Mouse (Mus musculus) monocyte, adult 2 months (primary cell): ENCODE measurements at regions not wholly inside any gene's neighbourhood (a gene's known extent, or its start where the extent isn't known, plus 50 kb on each side); places are given as distances from the start of the nearest gene placed in this dataset.

ENCODE experiments used
- DNase-seq, 2 experiments: peaks; one replicate each; pipeline ENCODE4 v3.0.0; 2022; ENCODE audit warnings: low spot score in 2 of 2, low read depth in 1 of 2

GRCm38 (mm10) chr8:126688450-126688849, 94.7 kb upstream of the Irf2bp2 start:
- DNase-seq, result no peak

GRCm38 (mm10) chr8:126688014-126688413, 94.2 kb upstream of the Irf2bp2 start:
- DNase-seq, result no peak

GRCm38 (mm10) chr8:126686827-126687226, 93.0 kb upstream of the Irf2bp2 start:
- DNase-seq, result no peak

GRCm38 (mm10) chr8:126685365-126685764, 91.6 kb upstream of the Irf2bp2 start:
- DNase-seq, result no peak

GRCm38 (mm10) chr8:126683950-126684349, 90.2 kb upstream of the Irf2bp2 start:
- DNase-seq, result peak; percentile 42 to 49

DNA sequence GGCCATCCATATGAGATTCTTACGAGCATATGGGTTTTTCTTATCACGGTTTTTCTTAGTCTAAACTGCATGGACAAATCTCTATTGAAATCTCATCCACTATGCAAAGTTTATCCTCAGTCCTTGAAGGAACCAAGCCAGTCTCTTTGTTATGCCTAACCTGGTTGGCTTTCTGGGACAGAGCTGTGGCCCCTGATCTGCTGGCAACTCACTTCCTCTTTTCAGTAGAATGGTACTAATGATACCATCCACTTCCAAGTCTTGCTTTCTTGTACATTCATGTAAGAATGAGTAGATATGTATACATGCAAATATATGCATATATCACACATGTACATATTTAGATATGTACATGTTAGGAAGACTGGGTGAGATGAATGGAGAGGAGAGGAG, 89.8 kb upstream of the Irf2bp2 start:
- no peak for DNase-seq

DNA sequence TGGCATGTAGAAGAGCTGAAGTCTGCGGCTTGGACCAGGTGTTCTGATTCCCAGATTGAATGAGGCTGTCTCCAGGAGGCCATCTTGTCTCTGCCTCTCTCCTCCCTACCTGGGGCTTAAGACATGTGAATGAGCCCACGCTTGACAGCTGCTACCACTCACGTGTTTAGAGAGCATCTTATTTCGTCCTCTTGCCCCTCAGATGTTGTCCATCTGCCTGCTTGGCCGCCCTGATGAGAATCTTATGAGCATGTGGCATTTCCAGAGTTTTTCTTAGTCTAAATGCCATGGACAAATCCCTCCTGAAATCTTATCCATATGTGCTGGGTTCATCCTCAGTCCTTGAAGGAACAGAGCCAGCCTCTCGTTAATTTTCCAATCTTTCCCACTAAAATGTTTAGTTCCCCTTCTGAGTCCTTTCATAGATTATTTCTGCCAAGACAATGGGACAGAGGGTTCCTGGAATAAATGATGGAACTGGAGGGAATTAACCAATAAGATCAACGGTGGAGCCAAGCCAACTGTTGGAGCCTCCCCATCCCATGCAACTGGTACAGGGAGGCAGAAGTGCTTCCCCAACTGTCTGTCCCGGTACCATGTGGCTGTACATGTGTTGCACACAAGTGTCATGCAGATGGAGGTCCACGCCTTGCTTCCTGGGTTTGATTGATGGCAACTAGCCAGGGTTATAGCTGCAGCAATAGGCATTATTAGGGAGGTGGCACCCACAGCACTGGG, 89.2 kb upstream of the Irf2bp2 start:
- no peak for DNase-seq

DNA sequence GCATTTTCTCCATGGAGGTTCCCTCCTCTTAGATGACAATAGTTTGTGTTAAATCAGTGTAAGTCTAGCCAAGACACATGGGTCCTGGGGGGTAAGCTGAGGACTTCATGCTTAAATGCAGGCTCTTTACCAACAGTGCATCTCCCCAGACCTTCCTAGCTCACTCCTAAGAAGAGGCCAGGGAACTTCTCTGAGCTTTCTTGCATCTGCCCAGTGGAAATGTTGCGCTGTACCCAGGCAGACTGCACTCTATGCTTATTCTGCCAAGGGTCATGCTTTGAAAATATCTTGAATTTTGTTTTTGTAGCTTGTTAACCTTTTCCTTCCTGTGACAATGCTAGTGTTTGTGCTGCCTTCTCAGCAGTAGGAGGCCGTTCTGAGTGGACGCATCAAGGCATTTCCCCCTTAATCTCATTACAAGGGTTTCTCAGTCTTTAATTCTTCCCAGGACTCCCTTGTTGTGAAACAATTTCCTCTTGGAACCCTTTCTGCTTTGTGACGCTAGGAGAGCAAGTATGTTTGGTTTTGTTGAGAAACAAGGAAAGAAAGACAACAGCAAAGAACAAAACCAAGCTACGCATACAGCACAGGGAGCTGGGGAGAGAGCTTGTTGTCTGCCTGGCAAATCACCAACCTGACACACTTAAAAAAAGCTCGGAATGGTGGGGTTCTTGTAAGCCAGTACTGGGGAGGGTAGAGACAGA, 88.3 kb upstream of the Irf2bp2 start:
- DNase-seq, result no peak

DNA sequence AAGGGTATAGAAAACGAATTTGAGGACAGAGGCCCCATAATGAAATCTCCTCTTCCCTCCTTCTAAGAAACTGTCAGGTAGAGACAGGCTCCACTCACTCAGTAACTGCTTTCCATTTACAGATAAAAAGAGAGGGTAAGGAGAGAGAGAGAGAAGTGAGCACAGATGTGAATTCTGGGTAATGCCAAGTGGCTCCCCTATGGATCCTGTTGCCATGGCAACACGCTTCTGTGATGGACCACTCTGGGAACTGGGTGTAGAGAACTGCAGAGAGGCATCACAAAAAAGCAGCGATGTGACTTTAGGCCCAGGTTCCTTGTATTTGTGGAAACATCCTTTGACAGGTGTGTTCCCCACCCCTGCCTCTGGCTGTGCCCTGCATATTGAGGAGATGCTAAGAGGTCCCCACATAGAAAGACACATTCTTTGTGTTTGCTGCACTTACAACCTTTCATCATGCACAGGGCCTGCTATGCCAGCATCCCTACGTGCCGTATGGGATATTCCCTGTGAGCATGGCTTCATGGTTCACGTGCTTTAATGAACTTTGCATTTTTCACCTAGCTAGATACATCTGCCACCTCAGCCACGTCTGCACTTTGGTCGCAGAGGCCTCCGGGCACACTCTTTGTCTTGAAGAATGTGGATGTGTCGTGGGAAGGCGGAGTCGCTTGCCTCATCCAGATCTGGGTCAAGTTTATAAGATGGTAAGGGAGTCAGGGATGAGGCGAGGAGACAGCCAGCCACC, 84.4 kb upstream of the Irf2bp2 start:
- DNase-seq, result no peak

- no peak for DNase-seq
These were observed 81.4 kb upstream of the Irf2bp2 start for GRCm38 (mm10) chr8:126675153-126675552.

GRCm38 (mm10) chr8:126673038-126673740, 79.4 kb upstream of the Irf2bp2 start:
- no peak for DNase-seq

DNA sequence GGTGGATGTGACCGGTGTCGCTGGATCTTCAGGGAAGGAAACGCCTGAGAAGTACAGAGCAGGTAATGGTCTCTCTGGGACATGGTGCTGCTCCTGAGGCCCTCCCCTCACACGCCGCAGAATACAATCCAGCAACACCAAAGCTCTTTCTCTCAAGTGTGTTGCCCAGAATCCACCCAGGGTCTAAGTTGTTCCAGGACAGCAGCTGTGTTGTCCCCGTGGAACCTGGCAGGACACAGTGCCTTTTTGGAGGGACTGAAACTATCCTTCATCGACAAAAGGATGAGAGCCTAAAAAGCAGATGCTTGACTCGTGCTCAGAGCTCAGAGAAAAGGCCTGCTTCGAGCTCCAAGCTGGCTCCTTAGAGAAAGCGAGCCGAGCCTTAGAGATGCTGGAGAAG, 77.8 kb upstream of the Irf2bp2 start:
- no peak for DNase-seq

- no peak for DNase-seq
These were observed 76.1 kb upstream of the Irf2bp2 start for GRCm38 (mm10) chr8:126669919-126670318.

- no peak for DNase-seq
These were observed 75.4 kb upstream of the Irf2bp2 start for GRCm38 (mm10) chr8:126669154-126669553.

DNA sequence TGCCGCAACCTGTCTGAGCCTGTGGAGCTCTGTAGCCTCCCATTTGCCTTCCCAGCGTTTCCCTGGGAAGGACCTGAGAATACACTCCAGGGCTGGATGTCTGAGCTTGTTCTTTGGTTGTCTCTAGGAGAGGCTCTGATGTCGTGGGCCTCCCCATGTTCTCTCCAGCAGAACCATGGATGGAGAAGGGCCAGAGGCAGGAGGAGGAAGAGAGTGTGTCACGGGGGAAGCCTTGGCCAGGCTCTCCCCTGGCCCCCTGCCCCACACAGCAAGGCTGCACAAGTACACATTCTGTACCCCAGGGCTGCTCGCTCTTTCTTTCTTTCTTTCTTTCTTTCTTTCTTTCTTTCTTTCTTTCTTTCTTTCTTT, 74.9 kb upstream of the Irf2bp2 start:
- no peak for DNase-seq

- DNase-seq, result no peak
These were observed 74.2 kb upstream of the Irf2bp2 start for GRCm38 (mm10) chr8:126667721-126668656.

GRCm38 (mm10) chr8:126667086-126667720, 73.4 kb upstream of the Irf2bp2 start:
- DNase-seq, result no peak

GRCm38 (mm10) chr8:126666327-126667085, 72.7 kb upstream of the Irf2bp2 start:
- peak; percentile 76 to 90 for DNase-seq

GRCm38 (mm10) chr8:126665581-126666241, 71.9 kb upstream of the Irf2bp2 start:
- DNase-seq, result peak; percentile 28 to 46
